Mouse (Mus musculus) embryonic fibroblast, embryonic 13.5 days (primary cell): ENCODE results near the gene Ugt1a8. TPM values are rescaled to one million over a fixed set of nuclear protein-coding genes. Genes with fewer than 3 reads are reported as not detected.
A peak's percentile ranks its signal among the peaks of the same experiment; 100 is the strongest.

Experiments used
- H3K27ac ChIP-seq: 2 replicates; pipeline ENCODE4 v1.5.1; 2012; ENCODE audit warnings: low read length, control low read depth, inconsistent platforms; ENCODE audit not compliant: insufficient read depth
- H3K4me1 ChIP-seq: 2 replicates; pipeline ENCODE4 v1.6.1; 2011; ENCODE audit warnings: low read length; ENCODE audit not compliant: control insufficient read depth, insufficient read depth
- H3K4me3 ChIP-seq: 2 replicates; pipeline ENCODE4 v1.5.1; 2011; ENCODE audit warnings: mild to moderate bottlenecking, control low read depth, low read length; ENCODE audit not compliant: insufficient read depth
- CTCF ChIP-seq: IDR thresholded peaks from 2 replicates; pipeline ENCODE4 v1.5.1; 2011; ENCODE audit warnings: mild to moderate bottlenecking, control low read depth, low read length, moderate library complexity, borderline replicate concordance; ENCODE audit not compliant: insufficient read depth
- POLR2A ChIP-seq: IDR thresholded peaks from 2 replicates; pipeline ENCODE4 v1.6.1; 2011; ENCODE audit warnings: low read depth, mild to moderate bottlenecking, control low read depth, low read length, moderate library complexity
- polyA plus RNA-seq: library from polyadenylated mRNA; stranded (reverse); fragments of >200 nt; gene quantifications from 2 replicates; pipeline ENCODE4 v1.2.4, GENCODE M21; 2011; ENCODE audit warnings: low read depth; ENCODE audit not compliant: missing spikeins, insufficient read length

The Ugt1a8 gene
- polyA plus RNA-seq, 1 experiment, result not detected

- Histone ChIP-seq H3K27ac (no peak overlapping the region), H3K4me1 (peaks cover 13% of the 10 kb centered on the region), H3K4me3 (no peak overlapping the region)
- TF ChIP-seq POLR2A (no peak), CTCF (no peak)
Observed at GRCm38 (mm10) chr1:88260604-88261377, 173.2 kb downstream of the Ugt1a8 start.

DNA sequence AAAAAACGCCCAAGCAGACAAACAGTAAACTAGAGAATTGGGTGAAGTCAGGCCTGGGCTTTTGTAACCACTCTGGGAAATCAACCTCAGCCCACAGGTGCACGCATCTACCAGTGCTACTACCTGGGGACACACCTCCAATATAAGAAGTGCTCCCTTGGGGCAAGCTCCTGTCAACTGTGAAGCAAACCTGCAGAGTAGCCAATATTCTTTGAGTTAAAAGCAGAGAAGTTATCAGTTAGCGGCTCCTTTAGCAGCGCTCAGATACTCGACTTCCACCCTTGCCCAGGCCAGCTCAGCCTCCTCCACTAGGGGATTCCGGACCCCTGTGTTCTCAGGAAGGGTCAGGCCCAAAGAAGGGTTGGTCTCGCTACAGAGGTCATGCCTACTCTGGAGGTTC lies 174.1 kb downstream of the Ugt1a8 start:
- no peak overlapping the region for H3K27ac ChIP-seq
- peaks cover 13% of the 10 kb centered on the region for H3K4me1 ChIP-seq
- no peak overlapping the region for H3K4me3 ChIP-seq
- no peak for TF ChIP-seq CTCF
- TF ChIP-seq POLR2A, result no peak

GRCm38 (mm10) chr1:88262255-88262654 lies 174.6 kb downstream of the Ugt1a8 start:
- peaks cover 13% of the 10 kb centered on the region for H3K4me1 ChIP-seq
- TF ChIP-seq CTCF (no peak), POLR2A (no peak)
- no peak overlapping the region for H3K27ac ChIP-seq

GRCm38 (mm10) chr1:88262961-88263360 lies 175.3 kb downstream of the Ugt1a8 start:
- no peak for TF ChIP-seq CTCF
- no peak for TF ChIP-seq POLR2A
- Histone ChIP-seq H3K27ac (peak overlapping the region; percentile 5; the same call in 1 of the 2 replicates), H3K4me1 (peaks cover 13% of the 10 kb centered on the region), H3K4me3 (no peak overlapping the region)

More at GRCm38 (mm10) chr1:88262255-88262654, 174.6 kb downstream of the Ugt1a8 start:
- no peak overlapping the region for H3K4me3 ChIP-seq

- no peak overlapping the region for H3K4me3 ChIP-seq
- H3K27ac ChIP-seq, result no peak overlapping the region
- TF ChIP-seq POLR2A (no peak), CTCF (no peak)
- H3K4me1 ChIP-seq, result peaks cover 13% of the 10 kb centered on the region
Observed at GRCm38 (mm10) chr1:88263778-88264177, 176.2 kb downstream of the Ugt1a8 start.

DNA sequence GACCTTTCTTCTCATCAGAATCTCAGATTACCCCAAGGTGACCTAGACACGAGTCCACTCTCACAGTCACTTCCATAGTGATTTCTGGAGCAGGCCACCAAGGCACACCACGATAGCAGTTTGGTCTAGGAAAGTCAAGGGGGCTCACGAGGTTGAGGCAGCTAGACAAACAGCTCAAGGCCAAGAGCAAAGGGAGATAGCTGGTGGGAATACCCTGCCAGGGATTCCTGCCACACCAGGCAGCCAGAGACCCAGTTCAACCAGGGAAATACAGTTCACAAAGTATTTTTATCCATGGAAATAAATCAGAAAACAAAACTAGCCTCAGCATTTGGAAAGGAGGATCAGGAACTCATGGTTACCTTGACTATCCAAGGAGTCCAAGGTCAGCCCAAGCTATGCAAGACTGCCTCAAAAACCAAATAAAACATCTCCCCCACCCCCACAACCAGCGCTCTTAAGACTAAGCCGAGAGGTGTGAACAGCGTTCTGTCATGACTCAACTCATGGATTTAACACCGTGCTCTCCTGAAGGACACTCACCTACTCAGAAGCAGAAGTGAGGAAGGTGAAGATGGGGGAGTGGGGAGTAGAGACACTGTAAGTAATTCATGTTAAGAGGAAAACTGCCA lies 176.7 kb downstream of the Ugt1a8 start:
- Histone ChIP-seq H3K4me3 (no peak overlapping the region), H3K27ac (no peak overlapping the region), H3K4me1 (peaks cover 13% of the 10 kb centered on the region)
- TF ChIP-seq CTCF (no peak), POLR2A (no peak)

- Histone ChIP-seq H3K4me1 (peaks cover 13% of the 10 kb centered on the region), H3K4me3 (no peak overlapping the region), H3K27ac (no peak overlapping the region)
- no peak for TF ChIP-seq POLR2A
- no peak for TF ChIP-seq CTCF
Observed at GRCm38 (mm10) chr1:88264869-88265240, 177.2 kb downstream of the Ugt1a8 start.

GRCm38 (mm10) chr1:88266123-88266522 lies 178.5 kb downstream of the Ugt1a8 start:
- H3K27ac ChIP-seq, result no peak overlapping the region
- no peak for TF ChIP-seq POLR2A
- no peak for TF ChIP-seq CTCF
- H3K4me1 ChIP-seq, result peaks cover 13% of the 10 kb centered on the region
- H3K4me3 ChIP-seq, result no peak overlapping the region

- peaks cover 6% of the 10 kb centered on the region for H3K4me1 ChIP-seq
- H3K4me3 ChIP-seq, result no peak overlapping the region
- TF ChIP-seq CTCF (no peak), POLR2A (no peak)
- no peak overlapping the region for H3K27ac ChIP-seq
Observed at GRCm38 (mm10) chr1:88267489-88267888, 179.9 kb downstream of the Ugt1a8 start.

DNA sequence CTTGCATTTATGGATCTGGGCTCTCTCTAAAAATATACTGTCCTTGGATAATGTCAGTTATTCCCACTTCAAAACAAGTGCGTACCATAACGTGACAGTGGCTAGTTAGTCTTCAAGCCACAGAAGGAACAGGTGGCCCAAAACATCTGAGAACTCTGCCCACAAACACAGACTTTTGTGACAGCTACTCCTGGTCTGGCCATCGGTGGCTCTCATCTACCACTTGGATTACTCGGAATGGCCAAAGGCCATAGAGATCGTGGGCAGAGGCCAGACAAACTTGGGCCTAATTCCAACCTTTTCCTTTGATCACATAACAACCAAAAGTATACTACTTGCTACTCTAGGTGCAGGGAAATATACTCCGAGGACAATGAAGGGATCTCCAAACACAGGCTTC lies 180.5 kb downstream of the Ugt1a8 start:
- 0 out of 2 replicates have a peak, but pooled peaks cover under 1% of the 10 kb centered on the region for H3K4me1 ChIP-seq
- H3K27ac ChIP-seq, result no peak overlapping the region
- TF ChIP-seq POLR2A (no peak), CTCF (no peak)
- H3K4me3 ChIP-seq, result no peak overlapping the region

Other genes with a start within 250 kb of the Ugt1a8 start
- gene Dgkd, start 234.5 kb upstream of the Ugt1a8 start, polyA plus RNA-seq, result 25.8 and 34.0 TPM in 2 replicates
- 40.6 and 44.4 TPM in 2 replicates for gene Usp40, start 79.3 kb upstream of the Ugt1a8 start, polyA plus RNA-seq
- gene Ugt1a10, start 32.4 kb upstream of the Ugt1a8 start, polyA plus RNA-seq, result not detected in 2 replicates
- gene Ugt1a9, start 17.0 kb upstream of the Ugt1a8 start, polyA plus RNA-seq, result not detected in 2 replicates
- 8.0 and 11.2 TPM in 2 replicates for gene Ugt1a7c, start 7.2 kb downstream of the Ugt1a8 start, polyA plus RNA-seq
- 0.58 and 1.8 TPM in 2 replicates for gene Ugt1a6b, start 15.4 kb downstream of the Ugt1a8 start, polyA plus RNA-seq
- gene Ugt1a6a, start 47.0 kb downstream of the Ugt1a8 start, polyA plus RNA-seq, result 16.4 and 20.8 TPM in 2 replicates
- 0.39 TPM in 1 of 2 replicates, not detected in the other for gene Ugt1a5, start 78.2 kb downstream of the Ugt1a8 start, polyA plus RNA-seq
- gene Ugt1a2, start 112.8 kb downstream of the Ugt1a8 start, polyA plus RNA-seq, result not detected in 2 replicates
- 3.0 and 3.9 TPM in 2 replicates for gene Dnajb3, start 118.0 kb downstream of the Ugt1a8 start, polyA plus RNA-seq
- not detected in 2 replicates for gene Ugt1a1, start 124.1 kb downstream of the Ugt1a8 start, polyA plus RNA-seq
- gene Mroh2a, start 139.2 kb downstream of the Ugt1a8 start, polyA plus RNA-seq, result not detected in 2 replicates
- gene Hjurp, start 189.8 kb downstream of the Ugt1a8 start, polyA plus RNA-seq, result 106 and 122 TPM in 2 replicates
- not detected in 2 replicates for gene Trpm8, start 189.8 kb downstream of the Ugt1a8 start, polyA plus RNA-seq